Mouse (Mus musculus): ENCODE measurements around the gene Vip.

Gene Vip

GRCm38 (mm10) chr10:5639112-5639511 lies at the start of gene Vip:
Gene Vip (plus strand): TSS chr10:5639218.
- DNase-seq (ENCODE audit: low spot score in 2 of 2): no peak

GRCm38 (mm10) chr10:5591061-5591460 lies 48.0 kb upstream of the Vip start:
- no peak for DNase-seq (ENCODE audit: low spot score in 2 of 2)

- DNase-seq (ENCODE audit: low spot score in 2 of 2): no peak
Measured at GRCm38 (mm10) chr10:5591996-5592395, 47.0 kb upstream of the Vip start.

DNA sequence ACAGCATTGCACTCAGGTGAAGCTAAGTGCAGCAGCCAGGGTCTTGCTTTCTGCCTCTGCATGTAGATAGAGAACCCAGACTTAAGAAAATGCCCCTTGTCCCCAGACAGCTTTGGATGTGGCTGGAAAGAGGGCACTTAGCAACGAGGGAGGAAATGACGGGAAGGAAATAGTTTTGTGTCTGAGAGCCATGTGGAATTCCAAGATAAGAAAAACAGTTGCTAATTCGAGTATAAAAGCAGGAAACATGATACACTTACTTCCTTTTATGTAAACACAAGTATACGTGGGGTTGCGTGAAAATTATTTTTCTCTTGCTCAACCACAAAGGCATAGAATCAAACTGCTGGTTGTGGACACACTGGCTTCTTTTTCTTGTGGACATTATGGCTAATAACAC lies 45.6 kb upstream of the Vip start, which contains the start of gene Myct1:
Gene Myct1 (plus strand): TSS at position 312 of the 400 bp plus-strand sequence.
- DNase-seq (ENCODE audit: low spot score in 2 of 2): no peak

GRCm38 (mm10) chr10:5594457-5594856 lies 44.6 kb upstream of the Vip start:
- no peak for DNase-seq (ENCODE audit: low spot score in 2 of 2)

GRCm38 (mm10) chr10:5596559-5596958 lies 42.5 kb upstream of the Vip start:
- DNase-seq (ENCODE audit: low spot score in 2 of 2): no peak

GRCm38 (mm10) chr10:5600123-5600522 lies 38.9 kb upstream of the Vip start:
- peak; percentile 38 to 75 for DNase-seq (ENCODE audit: low spot score in 2 of 2)

DNA sequence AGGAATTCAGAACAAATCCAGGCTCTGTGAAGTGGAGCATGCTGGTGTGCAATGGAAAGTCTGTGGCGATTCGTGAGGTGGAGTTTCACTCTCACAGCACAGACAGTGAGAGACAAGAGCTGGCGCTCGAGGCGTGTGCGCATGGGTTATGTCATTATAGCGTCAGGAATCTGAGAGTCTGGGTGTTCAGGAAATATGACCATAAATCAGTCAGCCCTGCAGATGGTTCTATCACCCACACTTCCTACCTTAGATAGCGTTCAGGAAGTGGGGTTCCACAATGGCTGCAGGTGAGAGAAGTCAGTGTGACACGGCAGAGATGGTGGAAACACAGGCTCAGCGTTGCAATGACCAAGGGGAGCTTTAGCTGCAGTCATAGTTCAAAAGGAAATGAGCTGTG lies 35.5 kb upstream of the Vip start:
- DNase-seq (ENCODE audit: low spot score in 2 of 2): no peak

DNA sequence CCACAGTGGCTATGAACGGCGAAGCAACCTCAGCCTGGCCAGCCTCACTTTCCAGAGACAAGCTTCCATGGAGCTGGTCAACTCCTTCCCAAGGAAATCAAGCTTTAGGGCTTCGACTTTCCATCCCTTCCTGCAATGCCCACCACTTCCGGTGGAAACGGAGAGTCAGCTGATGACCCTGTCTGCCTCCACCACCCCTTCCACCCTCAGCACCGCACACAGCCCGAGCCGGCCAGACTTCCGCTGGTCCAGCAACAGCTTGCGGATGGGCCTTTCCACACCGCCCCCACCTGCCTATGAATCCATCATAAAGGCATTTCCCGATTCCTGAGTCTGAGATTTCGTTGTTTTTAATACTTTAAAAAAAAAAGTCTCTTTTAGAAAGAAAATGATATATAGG lies 34.6 kb upstream of the Vip start:
- no peak for DNase-seq (ENCODE audit: low spot score in 2 of 2)

- DNase-seq (ENCODE audit: low spot score in 2 of 2): no peak
Measured at GRCm38 (mm10) chr10:5608874-5609273, 30.1 kb upstream of the Vip start.

DNA sequence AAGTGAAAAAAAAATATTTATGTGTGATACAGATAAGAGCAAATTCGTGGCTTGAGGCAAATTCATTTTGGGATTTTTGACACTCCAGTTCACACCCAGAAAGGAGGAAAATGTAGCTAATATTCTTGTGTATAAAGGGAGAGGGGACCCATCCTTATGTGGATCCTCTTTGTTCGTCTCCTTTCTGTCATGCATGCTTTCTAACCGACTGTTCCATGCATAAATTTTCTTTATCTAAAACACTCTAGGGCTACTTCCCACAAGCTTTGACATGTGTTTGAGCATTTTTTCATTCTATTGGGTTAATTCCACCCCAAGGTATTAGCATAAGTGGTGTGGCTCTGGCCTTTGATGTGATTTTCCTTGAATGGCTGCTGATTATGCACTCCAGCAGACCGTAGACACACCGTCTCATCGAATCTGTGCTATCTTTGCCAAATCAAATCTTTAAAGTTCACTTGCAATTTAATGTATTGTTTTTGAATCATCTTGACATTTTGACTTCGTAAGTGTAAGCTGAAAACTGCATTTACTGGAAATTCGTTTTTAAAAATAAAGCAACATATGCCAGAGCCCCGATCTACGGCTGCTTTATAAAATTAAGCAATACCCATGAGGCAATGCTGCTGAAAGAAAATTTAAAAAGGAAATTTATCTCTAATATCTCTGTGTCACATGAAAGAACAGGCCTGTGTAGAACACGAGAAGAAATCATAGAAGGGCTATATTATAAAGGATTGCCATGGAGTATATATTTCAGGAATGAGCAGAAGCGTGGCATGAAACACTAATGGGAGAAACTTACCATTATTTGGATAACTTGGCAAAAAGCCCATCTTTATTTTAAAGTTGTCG lies 23.6 kb upstream of the Vip start:
- no peak for DNase-seq (ENCODE audit: low spot score in 2 of 2)

DNA sequence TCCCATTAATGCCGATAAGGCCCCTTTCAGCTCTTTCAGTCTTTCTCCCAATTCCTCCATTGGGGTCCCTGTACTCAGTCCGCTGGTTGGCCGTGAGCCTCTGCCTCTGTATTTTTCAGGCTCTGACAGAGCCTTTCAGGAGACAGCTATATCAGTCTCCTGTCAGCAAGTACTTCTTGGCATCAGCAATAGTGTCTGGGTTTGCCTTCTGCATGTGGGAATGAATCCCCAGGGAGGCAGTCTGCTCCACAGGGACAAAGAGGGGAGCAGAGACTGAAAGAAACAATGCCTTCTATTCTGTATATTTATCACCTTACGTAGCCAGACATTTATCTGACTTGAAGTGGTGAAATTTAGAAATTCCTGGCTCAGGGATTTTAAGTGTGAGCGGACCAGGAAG lies 12.8 kb upstream of the Vip start:
- DNase-seq (ENCODE audit: low spot score in 2 of 2): no peak

GRCm38 (mm10) chr10:5633672-5634200 lies 5.3 kb upstream of the Vip start:
- DNase-seq (ENCODE audit: low spot score in 2 of 2): peak in 1 of 2 experiments; percentile 4

DNA sequence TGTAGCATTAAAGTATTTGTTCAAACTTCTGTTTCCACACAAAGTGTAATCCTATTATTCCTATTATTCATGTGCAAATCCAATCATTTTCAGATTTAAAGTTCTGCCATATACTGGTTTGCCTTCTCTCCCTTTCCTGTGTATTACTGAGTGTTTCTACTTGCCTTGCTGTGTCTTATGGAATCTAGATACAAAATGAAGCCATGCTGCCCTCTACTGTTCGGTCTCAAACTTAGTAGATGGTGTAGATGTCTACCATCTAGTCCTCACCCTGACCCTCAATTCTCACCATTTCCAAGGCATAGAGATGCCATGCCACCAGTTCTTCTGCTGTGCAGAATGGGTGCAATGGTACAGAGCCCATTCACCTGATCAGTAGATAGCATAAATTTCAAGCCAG lies 4.7 kb upstream of the Vip start:
- peak in 1 of 2 experiments; percentile 28 for DNase-seq (ENCODE audit: low spot score in 2 of 2)

DNA sequence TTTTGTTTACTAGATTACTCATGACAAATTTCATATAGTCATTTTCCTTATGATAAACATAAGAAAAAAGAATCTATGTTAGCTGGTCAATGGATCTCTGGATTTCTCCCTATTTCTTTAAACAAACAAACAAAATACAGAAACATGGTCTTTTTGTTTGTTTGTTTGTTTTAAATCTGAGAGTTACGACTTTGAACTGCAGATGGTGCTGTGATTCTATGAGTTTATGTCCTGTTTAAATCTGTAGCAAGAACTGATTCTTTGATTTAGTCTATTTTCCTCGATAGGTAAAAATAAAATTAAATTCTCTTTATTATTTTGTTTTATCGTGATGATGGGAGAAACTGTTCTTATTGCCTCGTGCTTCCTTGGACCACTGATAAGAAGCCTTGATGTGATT lies 1.7 kb upstream of the Vip start:
- no peak for DNase-seq (ENCODE audit: low spot score in 2 of 2)

GRCm38 (mm10) chr10:5681275-5681674 lies 42.3 kb downstream of the Vip start:
- DNase-seq (ENCODE audit: low spot score in 2 of 2): no peak

GRCm38 (mm10) chr10:5685608-5686007 lies 46.6 kb downstream of the Vip start:
- no peak for DNase-seq (ENCODE audit: low spot score in 2 of 2)

GRCm38 (mm10) chr10:5694351-5694750 lies 55.3 kb downstream of the Vip start:
- DNase-seq (ENCODE audit: low spot score in 2 of 2): no peak

Measured in cerebellum, postnatal 4 days (tissue).